Mouse (Mus musculus): Measurements from ENCODE around the gene Gm14147. TPM values are rescaled to one million over a fixed set of nuclear protein-coding genes. Genes with fewer than 3 reads are reported as not detected.
"Not testable (repeated sequence)": the region's sequence is repeated elsewhere in the genome, so short reads cannot be mapped to it uniquely, and the experiment has no call there.

Gene Gm14147
- polyA plus RNA-seq (2015; fragmentation: Nextera tagmentation; extraction: Ambion mirVana) = not detected in 2 replicates

GRCm38 (mm10) chr2:151097945-151098344 is at the start of gene Gm14147:
Gene Gm14147 (plus strand): TSS chr2:151098245.
- not testable (repeated sequence) for H3K4me2 ChIP-seq; H3K27ac ChIP-seq; ATAC-seq (ENCODE audit: borderline replicate concordance, extremely low read depth, low FRiP score, low TSS enrichment); H3K27me3 ChIP-seq; H3K4me1 ChIP-seq; H3K9ac ChIP-seq; H3K9me3 ChIP-seq; H3K4me3 ChIP-seq; H3K36me3 ChIP-seq
- no CpG with 5 or more reads among the region's 3 CpGs for WGBS

GRCm38 (mm10) chr2:151056637-151057036 is 41.4 kb upstream of the Gm14147 start:
- WGBS = 82% methylated on average over 1 of the region's 1 CpGs
- ATAC-seq (ENCODE audit: borderline replicate concordance, extremely low read depth, low FRiP score, low TSS enrichment) = no peak
- H3K9me3 ChIP-seq = no peaks in the 10 kb centered on the region
- H3K4me1 ChIP-seq = no peaks in the 10 kb centered on the region
- H3K36me3 ChIP-seq = no peaks in the 10 kb centered on the region
- H3K4me2 ChIP-seq = no peak overlapping the region
- no peak overlapping the region for H3K4me3 ChIP-seq
- no peak overlapping the region for H3K27ac ChIP-seq
- H3K27me3 ChIP-seq = no peaks in the 10 kb centered on the region
- no peak overlapping the region for H3K9ac ChIP-seq

DNA sequence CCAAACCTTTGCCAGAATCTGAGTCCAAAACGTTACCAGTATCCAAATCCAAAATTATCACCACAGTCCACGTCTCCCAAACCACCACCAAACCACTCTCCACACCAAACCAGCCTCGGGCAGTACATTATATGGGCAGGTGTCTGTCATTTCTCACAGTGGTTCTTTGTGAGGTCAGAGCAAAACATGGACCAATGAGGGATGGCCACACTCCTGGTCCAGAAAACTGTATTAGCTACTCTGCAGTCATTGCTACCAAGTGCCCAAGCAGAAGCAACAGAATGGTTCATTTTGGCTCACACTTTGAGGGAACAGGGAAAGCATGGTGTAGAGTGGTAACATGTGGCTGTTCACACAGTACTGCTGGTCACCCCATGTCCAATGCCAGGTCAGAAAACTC is 5.8 kb upstream of the Gm14147 start, which contains the start of gene Gm14151:
Gm14151 (minus strand) TSS at position 101 of the 400 bp plus-strand sequence.
- H3K27me3 ChIP-seq; H3K9ac ChIP-seq; H3K4me3 ChIP-seq; H3K36me3 ChIP-seq; H3K27ac ChIP-seq; H3K9me3 ChIP-seq; ATAC-seq (ENCODE audit: borderline replicate concordance, extremely low read depth, low FRiP score, low TSS enrichment); H3K4me2 ChIP-seq; H3K4me1 ChIP-seq: not testable (repeated sequence)
- WGBS = no CpG with 5 or more reads among the region's 3 CpGs

Other genes starting within 250 kb of the Gm14147 start
- 61.0 and 62.8 TPM in 2 replicates for gene Abhd12, start 193.5 kb upstream of the Gm14147 start, polyA plus RNA-seq (2015; fragmentation: Nextera tagmentation; extraction: Ambion mirVana)
- gene Gins1, start 192.8 kb upstream of the Gm14147 start, polyA plus RNA-seq (2015; fragmentation: Nextera tagmentation; extraction: Ambion mirVana) = 41.4 and 45.8 TPM in 2 replicates
- 11.1 and 11.3 TPM in 2 replicates for gene Ninl, start 58.9 kb upstream of the Gm14147 start, polyA plus RNA-seq (2015; fragmentation: Nextera tagmentation; extraction: Ambion mirVana)
- 49.6 and 51.9 TPM in 2 replicates for gene Nanp, start 58.8 kb upstream of the Gm14147 start, polyA plus RNA-seq (2015; fragmentation: Nextera tagmentation; extraction: Ambion mirVana)
- gene Gm14151, start 5.9 kb upstream of the Gm14147 start, polyA plus RNA-seq (2015; fragmentation: Nextera tagmentation; extraction: Ambion mirVana) = not detected in 2 replicates

All from lung, embryonic 15.5 days (tissue).